Mouse (Mus musculus): ENCODE results near the gene Actr8.

- TF ChIP-seq EP300 (IDR thresholded peaks at IDR 0.05; ENCODE audit: low read depth) (no peak), CTCF (IDR thresholded peaks at IDR 0.05; ENCODE audit: low read depth) (no peak)
Observed at GRCm38 (mm10) chr14:29928966-29929365, 49.2 kb upstream of the Actr8 start.

Measured in liver, embryonic 14.5 days (tissue).